Mouse (Mus musculus): ENCODE measurements at regions not wholly inside any gene's neighbourhood (a gene's known extent, or its start where the extent isn't known, plus 50 kb on each side); places are given as distances from the start of the nearest gene placed in this dataset.

DNA sequence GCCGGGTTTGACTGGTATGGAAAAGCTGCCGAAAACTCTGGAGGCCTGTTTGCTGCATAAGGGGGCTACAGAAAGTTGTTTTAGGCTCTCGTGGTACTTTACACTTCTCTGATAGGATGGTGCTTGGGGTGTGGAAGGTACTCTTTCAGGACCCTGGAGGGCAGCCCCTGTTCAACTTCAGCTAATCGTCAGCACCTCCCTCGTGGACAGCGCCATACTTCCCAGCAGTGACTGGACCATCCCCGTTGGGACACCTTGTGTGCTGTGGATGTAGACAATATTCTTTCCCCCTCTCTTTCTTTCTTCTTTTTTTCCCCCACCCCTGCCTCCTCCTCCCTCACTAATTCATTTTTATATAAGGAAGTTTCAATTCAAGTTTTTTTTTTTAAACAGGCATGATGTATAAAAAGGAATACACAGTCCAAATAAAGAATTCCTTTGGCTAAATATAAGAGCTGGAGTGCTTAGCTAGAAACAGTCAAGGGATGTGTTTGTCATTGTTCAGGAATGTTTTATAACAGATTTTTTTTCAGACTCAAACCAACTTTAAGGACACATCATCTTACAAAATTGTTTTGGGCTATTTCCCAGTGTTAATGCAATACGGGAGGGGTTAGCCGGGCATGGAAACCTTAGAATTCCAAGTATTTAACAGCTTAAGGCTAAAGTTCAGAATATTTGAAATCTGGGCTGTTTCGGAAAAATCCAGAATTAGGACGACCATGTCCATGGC, 66.2 kb upstream of the Ampd3 start:
- CTCF ChIA-PET, result interaction anchor here (1.3 to 1.7 kb wide), 2 partner anchors 12 to 25 kb away, joined by 3 to 7 read pairs; no protein-coding TSS in a partner anchor
- peak; percentile 34 for ATAC-seq

DNA sequence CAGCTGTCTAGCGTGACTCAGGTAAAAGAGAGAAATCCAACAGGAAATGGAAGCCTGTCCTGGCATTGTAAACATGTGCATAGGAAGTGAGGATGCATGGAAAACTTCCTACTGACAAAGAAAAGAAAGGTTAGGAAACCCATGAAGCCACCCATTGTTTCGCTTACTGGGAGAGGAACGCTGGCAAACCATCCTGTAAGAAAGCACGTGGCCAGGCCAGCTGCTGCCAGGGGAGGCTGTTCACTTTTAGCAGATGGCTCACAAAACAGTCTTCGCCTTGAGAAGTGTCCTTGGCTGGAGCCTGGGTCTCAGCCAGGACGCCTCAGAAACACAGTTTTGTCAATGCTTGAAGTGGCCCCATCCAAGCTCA, 65.6 kb upstream of the Ampd3 start:
- in situ Hi-C loops (cut with MboI; ENCODE audit: low pct_unique_long_range_greater_than_20kb), result no loop called here
- no peak for TF ChIP-seq CTCF (IDR thresholded peaks at IDR 0.05)
- ChIA-PET POLR2A (interaction anchor here (0.5 to 1.1 kb wide), 2 partner anchors 14 to 33 kb away, joined by 3 read pairs; no protein-coding TSS in a partner anchor), CTCF (interaction anchor here (1.3 to 1.7 kb wide), 2 partner anchors 13 to 25 kb away, joined by 3 to 7 read pairs; no protein-coding TSS in a partner anchor)
- DNase-seq (ENCODE audit: low read depth, low spot score) (no peak), ATAC-seq (peak; percentile 20)
- H3K27me3 ChIP-seq, result no peaks in the 10 kb centered on the region

More for the DNA sequence above, 66.2 kb upstream of the Ampd3 start:
- peak; percentile 82 for DNase-seq (ENCODE audit: low read depth, low spot score)
- POLR2A ChIA-PET, result interaction anchor here (0.5 to 1.1 kb wide), 2 partner anchors 15 to 34 kb away, joined by 3 read pairs; no protein-coding TSS in a partner anchor
- in situ Hi-C loops (cut with MboI; ENCODE audit: low pct_unique_long_range_greater_than_20kb), result no loop called here
- no peak for TF ChIP-seq CTCF (IDR thresholded peaks at IDR 0.05)
- H3K27me3 ChIP-seq, result no peaks in the 10 kb centered on the region

DNA sequence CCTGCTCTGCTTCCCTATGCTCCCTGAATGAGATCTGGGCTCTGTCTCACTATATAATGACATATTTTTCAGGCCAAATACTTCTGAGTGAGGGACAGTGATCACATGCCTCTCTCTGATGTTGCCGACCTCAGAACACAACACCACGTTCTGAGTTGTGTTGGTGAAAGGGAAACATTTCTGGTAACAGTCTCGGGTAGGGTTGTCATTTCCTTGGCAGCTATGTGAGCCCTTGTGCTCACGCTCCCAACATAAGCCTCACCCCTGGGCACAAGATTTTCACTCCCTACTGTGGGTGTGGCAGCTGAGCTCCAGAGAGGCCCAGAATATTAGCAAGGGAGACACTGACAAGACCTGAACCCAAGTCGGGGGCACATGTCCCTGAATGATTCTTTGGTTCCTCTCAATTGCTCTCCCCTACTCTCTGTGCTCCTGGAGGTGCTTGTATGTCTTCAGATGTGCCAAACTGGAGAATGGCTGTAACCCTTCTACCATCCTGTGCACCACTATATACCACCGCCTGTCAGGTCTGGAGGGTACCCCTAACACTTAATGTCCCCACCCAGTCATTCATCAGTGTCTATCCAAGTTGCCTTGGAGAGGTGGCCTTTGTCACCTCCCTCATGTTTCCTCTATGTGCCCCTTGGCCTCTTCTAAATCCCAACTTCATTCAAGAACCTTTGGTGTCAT, 62.5 kb upstream of the Ampd3 start:
- no peaks in the 10 kb centered on the region for H3K27me3 ChIP-seq
- ChIA-PET POLR2A (no interaction called here), CTCF (interaction anchor here (1.0 to 1.7 kb wide), 2 partner anchors 8 to 15 kb away, joined by 3 to 4 read pairs; no protein-coding TSS in a partner anchor)
- DNase-seq (ENCODE audit: low read depth, low spot score) (no peak), ATAC-seq (no peak)
- in situ Hi-C loops (cut with MboI; ENCODE audit: low pct_unique_long_range_greater_than_20kb), result no loop called here
- no peak for TF ChIP-seq CTCF (IDR thresholded peaks at IDR 0.05)

DNA sequence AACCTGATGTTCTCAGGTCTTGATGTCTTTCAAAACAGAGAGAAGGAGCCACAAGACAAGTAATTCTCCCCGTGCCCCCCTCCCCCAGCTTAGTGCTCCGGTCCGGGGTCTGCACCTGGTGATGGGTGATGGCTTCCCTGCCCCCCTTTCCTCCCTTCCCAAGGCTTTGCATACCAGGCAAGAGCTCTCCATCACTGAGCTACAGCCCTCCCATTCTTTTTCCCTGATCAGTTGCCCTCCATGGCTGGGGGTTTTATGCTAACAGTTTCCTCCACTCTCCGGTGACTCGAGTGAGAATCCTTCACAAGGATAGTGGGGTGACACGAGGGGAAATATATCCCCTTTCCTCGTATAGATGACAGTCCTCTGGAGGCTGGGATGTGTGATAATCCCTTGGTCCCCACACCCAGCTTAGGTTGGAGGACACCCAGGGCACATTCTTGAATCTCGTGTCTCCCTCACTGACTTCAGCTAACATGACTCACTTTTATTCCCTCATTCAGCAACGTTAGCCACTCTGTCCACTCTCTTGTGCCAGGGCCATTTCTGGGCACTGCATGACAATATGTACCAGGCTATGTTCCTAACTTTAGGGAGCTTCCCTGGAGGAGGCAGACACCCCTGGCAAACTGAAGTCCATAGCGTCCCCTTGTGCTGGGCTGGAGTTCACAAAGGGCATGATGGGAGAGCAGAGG, 61.9 kb upstream of the Ampd3 start:
- ChIA-PET POLR2A (no interaction called here), CTCF (interaction anchor here (1.1 to 1.7 kb wide), 2 partner anchors 14 to 21 kb away, joined by 4 read pairs; no protein-coding TSS in a partner anchor)
- in situ Hi-C loops (cut with MboI; ENCODE audit: low pct_unique_long_range_greater_than_20kb), result no loop called here
- H3K27me3 ChIP-seq, result no peaks in the 10 kb centered on the region
- no peak for DNase-seq (ENCODE audit: low read depth, low spot score)
- TF ChIP-seq CTCF (IDR thresholded peaks at IDR 0.05), result no peak
- peak; percentile 22 for ATAC-seq

DNA sequence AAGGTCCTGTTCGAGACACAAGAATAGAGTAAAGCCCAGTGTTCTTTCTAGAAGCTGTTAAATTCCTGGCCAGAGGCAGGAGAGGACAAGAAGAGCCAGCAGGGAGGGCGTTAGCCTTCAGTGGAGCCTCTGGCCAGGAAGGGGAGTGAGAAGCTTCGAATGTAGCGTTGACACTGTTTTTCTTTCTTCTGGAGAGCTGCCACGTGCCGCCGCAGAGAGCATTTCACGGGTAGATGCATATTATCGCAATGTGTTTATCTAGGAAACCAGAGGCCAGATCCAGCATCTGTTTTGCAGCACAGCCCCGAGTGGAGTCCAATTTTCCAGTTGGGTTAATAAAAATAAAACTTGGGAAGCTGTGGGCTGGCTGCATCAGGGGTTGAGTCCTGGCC, 61.3 kb upstream of the Ampd3 start:
- in situ Hi-C loops (cut with MboI; ENCODE audit: low pct_unique_long_range_greater_than_20kb), result no loop called here
- CTCF ChIA-PET, result interaction anchor here (1.1 kb wide), 1 partner anchor 21 kb away, joined by 4 read pairs; no protein-coding TSS in a partner anchor
- H3K27me3 ChIP-seq, result no peaks in the 10 kb centered on the region
- POLR2A ChIA-PET, result no interaction called here
- TF ChIP-seq CTCF (IDR thresholded peaks at IDR 0.05), result no peak
- DNase-seq (ENCODE audit: low read depth, low spot score), result no peak
- peak; percentile 26 for ATAC-seq

DNA sequence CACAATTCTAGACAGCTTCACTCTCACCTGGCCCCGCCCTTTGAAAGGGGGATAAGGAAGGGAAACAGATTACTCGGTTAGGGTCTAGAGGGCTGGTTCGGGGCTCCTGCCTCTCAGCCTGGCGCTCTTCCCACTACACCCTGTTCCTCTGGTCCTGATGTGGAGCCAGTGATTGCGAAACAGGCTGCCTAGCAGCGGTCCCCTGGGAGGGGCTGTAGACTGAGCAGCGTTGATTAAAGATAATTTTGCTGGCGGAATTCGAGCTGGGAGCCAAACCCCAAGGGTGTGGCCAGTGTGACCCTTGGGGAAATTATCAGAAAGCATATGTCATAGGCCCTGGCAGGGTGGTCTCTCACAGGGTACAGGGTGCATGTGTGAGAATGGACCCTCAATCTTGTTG, 59.9 kb upstream of the Ampd3 start:
- POLR2A ChIA-PET, result no interaction called here
- in situ Hi-C loops (cut with MboI; ENCODE audit: low pct_unique_long_range_greater_than_20kb), result no loop called here
- no peaks in the 10 kb centered on the region for H3K27me3 ChIP-seq
- TF ChIP-seq CTCF (IDR thresholded peaks at IDR 0.05), result no peak
- no peak for DNase-seq (ENCODE audit: low read depth, low spot score)
- CTCF ChIA-PET, result interaction anchor here (0.9 kb wide), 1 partner anchor 18 kb away, joined by 3 read pairs; no protein-coding TSS in a partner anchor
- no peak for ATAC-seq

DNA sequence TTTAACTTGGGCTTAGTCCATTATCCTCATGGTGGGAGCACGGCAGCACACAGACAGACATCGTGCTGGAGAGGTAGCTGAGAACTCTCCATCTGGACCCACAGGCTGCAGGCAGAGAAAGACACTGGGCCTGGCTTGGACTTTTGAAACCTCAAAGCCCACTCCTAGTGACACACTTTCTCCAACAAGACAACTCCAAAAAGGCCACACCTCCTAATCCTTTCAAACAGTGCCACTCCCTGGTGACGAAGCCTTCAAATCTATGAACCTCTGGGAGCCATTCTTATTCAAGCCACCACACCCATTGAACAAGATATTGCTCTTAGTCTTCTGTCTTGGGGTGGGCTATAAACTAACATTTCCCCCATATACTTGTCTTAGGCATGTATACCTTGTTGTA, 59.2 kb upstream of the Ampd3 start:
- CTCF ChIA-PET, result interaction anchor here (0.9 kb wide), 1 partner anchor 18 kb away, joined by 3 read pairs; no protein-coding TSS in a partner anchor
- ATAC-seq (no peak), DNase-seq (ENCODE audit: low read depth, low spot score) (no peak)
- POLR2A ChIA-PET, result no interaction called here
- in situ Hi-C loops (cut with MboI; ENCODE audit: low pct_unique_long_range_greater_than_20kb), result no loop called here
- no peaks in the 10 kb centered on the region for H3K27me3 ChIP-seq
- no peak for TF ChIP-seq CTCF (IDR thresholded peaks at IDR 0.05)

DNA sequence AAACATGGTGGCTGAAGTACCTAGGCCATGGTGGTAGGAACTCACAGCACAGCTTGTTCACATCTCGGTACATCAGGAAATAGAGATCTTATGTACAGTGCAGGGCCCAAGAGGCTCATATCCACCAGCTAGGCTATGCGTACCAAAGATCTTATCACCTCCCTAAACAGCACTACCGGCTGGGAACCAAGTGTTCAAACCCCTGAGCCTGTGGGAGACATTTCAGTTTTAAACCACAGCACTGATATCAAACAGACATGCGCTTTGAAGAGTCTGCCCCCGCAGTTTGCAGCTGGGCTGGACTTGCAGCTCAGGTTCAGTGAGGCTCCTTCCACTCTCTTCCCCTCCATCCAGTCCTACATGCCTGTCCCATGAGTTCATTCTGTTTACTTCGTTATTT, 58.4 kb upstream of the Ampd3 start:
- no peak for ATAC-seq
- no peak for TF ChIP-seq CTCF (IDR thresholded peaks at IDR 0.05)
- in situ Hi-C loops (cut with MboI; ENCODE audit: low pct_unique_long_range_greater_than_20kb), result no loop called here
- no peaks in the 10 kb centered on the region for H3K27me3 ChIP-seq
- CTCF ChIA-PET, result interaction anchor here (0.8 kb wide), 1 partner anchor 48 kb away, joined by 3 read pairs; no protein-coding TSS in a partner anchor
- DNase-seq (ENCODE audit: low read depth, low spot score), result no peak
- POLR2A ChIA-PET, result no interaction called here

DNA sequence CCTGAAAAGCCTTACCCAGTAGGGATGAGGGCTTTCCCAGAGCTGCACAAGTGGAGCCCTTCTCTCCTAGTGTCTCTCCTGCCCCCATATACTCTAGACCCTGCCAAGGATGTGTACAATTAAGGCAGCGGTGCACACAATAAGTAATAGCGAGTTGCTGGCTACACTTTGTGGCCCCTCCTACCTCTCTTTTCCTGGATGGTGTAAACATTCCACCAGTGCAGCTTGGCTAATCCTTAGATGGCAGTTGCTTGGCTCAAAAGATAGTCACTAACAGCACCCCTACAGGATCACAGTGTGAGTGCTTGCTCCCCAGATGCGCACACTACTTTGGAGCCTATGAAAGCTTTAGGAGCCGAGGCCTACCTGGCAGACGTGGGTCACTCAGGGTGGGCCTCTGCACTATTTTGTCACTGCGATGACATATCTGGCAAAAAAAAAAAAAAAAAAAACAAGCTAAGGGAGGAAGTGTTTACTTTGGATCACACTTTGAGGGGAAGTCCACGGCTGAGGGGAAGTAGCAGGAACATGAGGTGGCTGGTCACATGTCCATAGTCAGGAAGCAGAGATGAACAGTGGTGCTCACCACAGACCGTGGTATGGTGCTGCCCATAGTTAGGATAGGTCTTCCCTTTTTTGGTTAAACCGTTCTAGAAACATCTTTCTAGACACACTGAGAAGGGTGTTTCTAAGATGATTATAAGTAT, 57.6 kb upstream of the Ampd3 start:
- no peaks in the 10 kb centered on the region for H3K27me3 ChIP-seq
- no peak for DNase-seq (ENCODE audit: low read depth, low spot score)
- no peak for ATAC-seq
- ChIA-PET POLR2A (interaction anchor here (0.6 kb wide), 1 partner anchor 1574 kb away, joined by 5 read pairs; no protein-coding TSS in a partner anchor), CTCF (interaction anchor here (0.8 kb wide), 1 partner anchor 49 kb away, joined by 3 read pairs; no protein-coding TSS in a partner anchor)
- in situ Hi-C loops (cut with MboI; ENCODE audit: low pct_unique_long_range_greater_than_20kb), result no loop called here
- TF ChIP-seq CTCF (IDR thresholded peaks at IDR 0.05), result no peak

DNA sequence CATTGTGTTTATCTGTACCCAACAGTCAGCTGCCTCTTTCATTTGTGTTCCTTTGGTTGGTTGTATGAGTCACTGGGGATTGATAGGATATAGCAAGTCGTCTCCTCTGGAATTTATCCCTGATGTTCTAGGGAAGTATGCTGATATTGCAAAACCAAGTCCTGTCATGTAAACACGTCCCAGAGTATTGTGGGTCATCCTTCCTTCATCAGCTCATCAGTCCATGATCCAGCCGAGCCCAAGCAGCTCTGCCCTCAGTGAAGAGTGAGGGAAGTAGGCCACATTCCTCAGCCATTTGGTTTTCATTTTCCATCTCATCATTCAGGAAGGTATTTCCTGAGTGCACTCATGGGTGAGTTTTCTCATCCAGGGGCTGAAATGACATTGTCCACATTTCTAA, 54.3 kb upstream of the Ampd3 start:
- CTCF ChIA-PET, result interaction anchor here (0.9 to 1.3 kb wide), 2 partner anchors 9 to 14 kb away, joined by 3 to 4 read pairs; no protein-coding TSS in a partner anchor
- TF ChIP-seq CTCF (IDR thresholded peaks at IDR 0.05), result no peak
- in situ Hi-C loops (cut with MboI; ENCODE audit: low pct_unique_long_range_greater_than_20kb), result no loop called here
- ATAC-seq (no peak), DNase-seq (ENCODE audit: low read depth, low spot score) (no peak)
- POLR2A ChIA-PET, result no interaction called here
- no peaks in the 10 kb centered on the region for H3K27me3 ChIP-seq

Measured in Patski (cell line).